Mouse (Mus musculus) kidney, embryonic 15.5 days (tissue): ENCODE results near the gene Pidd1. TPM values are rescaled to one million over a fixed set of nuclear protein-coding genes. Genes with fewer than 3 reads are reported as not detected.
A peak's percentile ranks its signal among the peaks of the same experiment; 100 is the strongest.

Experiments used
- ATAC-seq: fragments of 200-750 bp; cut with Nextera tagmentation; replicated peaks from 2 replicates; pipeline ENCODE4 v1.8.0; 2017; ENCODE audit warnings: moderate TSS enrichment; ENCODE audit not compliant: low FRiP score
- H3K27ac ChIP-seq: fragments of 300-500 bp; sonication (generic); 2 replicates; pipeline ENCODE4 v1.5.1; 2015; ENCODE audit warnings: mild to moderate bottlenecking, inconsistent platforms
- H3K27me3 ChIP-seq: fragments of 300-500 bp; sonication (generic); 2 replicates; pipeline ENCODE4 v1.6.1; 2015; ENCODE audit warnings: inconsistent platforms
- H3K36me3 ChIP-seq: fragments of 300-500 bp; sonication (generic); 2 replicates; pipeline ENCODE4 v1.6.1; 2015; ENCODE audit warnings: inconsistent platforms
- H3K4me1 ChIP-seq: fragments of 300-500 bp; sonication (generic); 2 replicates; pipeline ENCODE4 v1.6.1; 2015; ENCODE audit warnings: inconsistent platforms
- H3K4me2 ChIP-seq: fragments of 300-500 bp; sonication (generic); 2 replicates; pipeline ENCODE4 v1.6.1; 2015; ENCODE audit warnings: moderate library complexity, mild to moderate bottlenecking, inconsistent platforms
- H3K4me3 ChIP-seq: fragments of 300-500 bp; sonication (generic); replicated peaks from 2 replicates; pipeline ENCODE4 v1.5.1; 2015; ENCODE audit warnings: mild to moderate bottlenecking, inconsistent platforms
- H3K9ac ChIP-seq: fragments of 300-500 bp; sonication (generic); 2 replicates; pipeline ENCODE4 v1.6.1; 2015; ENCODE audit warnings: mild to moderate bottlenecking, inconsistent platforms
- H3K9me3 ChIP-seq: fragments of 300-500 bp; sonication (generic); replicated peaks from 2 replicates; pipeline ENCODE4 v1.6.1; 2016; ENCODE audit warnings: inconsistent platforms
- whole genome bisulfite sequencing: fragments of 180-500 bp; shearing (Covaris S2); methylation state at CpG from one replicate; pipeline ENCODE4 v1.1.7; 2015; ENCODE audit warnings: mixed read lengths; 5-methylcytosine and 5-hydroxymethylcytosine counted together
- polyA plus RNA-seq: library from polyadenylated mRNA; unstranded; fragments of >200 nt; fragmentation: Nextera tagmentation; extraction: Ambion mirVana; gene quantifications from 2 replicates; pipeline ENCODE4 v1.2.1, GENCODE M21; 2015

The Pidd1 gene
- 10.5 and 12.6 TPM in 2 replicates for polyA plus RNA-seq

DNA sequence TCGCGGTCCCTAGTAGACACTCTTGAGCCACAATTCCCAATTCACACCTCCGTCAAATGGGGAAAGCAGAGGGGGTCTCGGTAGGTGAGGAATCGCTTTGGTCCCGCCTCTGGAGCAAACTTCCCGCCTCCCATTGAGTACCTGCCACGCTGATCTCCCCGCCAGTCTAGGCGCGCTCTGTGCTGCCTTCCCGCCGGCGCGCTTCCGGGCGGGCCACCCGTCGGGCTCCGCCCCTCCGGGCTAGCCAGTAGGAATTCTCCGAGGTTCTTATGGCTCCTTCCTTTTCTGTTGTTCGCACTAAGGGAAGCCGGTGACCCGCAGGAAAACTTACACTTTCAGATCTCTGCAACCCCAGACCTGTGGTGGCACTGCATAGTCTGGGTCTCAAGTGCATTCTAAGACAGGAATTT is at the start of gene Pidd1:
Gene Pidd1 (minus strand): TSS at position 198 of the 410 bp plus-strand sequence.
- WGBS, result under 1% methylated on average over 25 of the region's 25 CpGs
- peak within 1 kb of the TSS; percentile 93 for H3K4me2 ChIP-seq
- H3K9ac ChIP-seq, result peak within 1 kb of the TSS; percentile 66
- H3K9me3 ChIP-seq, result no peaks in the 10 kb centered on the region
- peak within 1 kb of the TSS; percentile 84 for H3K27ac ChIP-seq
- peak within 1 kb of the TSS; percentile 55 for H3K4me3 ChIP-seq
- peaks cover 52% of the 10 kb centered on the region for H3K4me1 ChIP-seq
- H3K36me3 ChIP-seq, result peaks cover 34% of the 10 kb centered on the region
- ATAC-seq, result peak; percentile 53
- no peaks in the 10 kb centered on the region for H3K27me3 ChIP-seq

DNA sequence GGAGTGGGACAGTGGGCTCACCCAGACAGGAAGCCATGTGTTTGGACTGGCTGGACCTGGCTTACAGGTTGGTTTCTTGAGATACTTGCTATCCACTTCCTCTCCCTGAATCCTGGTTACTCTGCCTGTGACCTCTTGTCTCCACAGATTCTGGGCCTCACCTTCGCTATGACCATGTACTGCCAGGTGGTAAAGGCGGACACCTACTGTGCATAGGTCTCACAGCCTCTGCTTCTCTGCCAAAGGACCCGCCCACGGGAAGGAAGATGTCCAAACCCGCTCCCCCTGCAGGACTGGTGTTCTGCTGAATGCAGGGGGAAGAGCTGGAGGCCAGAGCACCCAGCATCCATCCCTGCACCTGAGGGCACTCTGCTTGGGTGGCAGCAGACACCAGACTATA is 48.9 kb upstream of the Pidd1 start:
- ATAC-seq, result no peak
- no peak overlapping the region for H3K27ac ChIP-seq
- WGBS, result 88% methylated on average over 5 of the region's 5 CpGs
- H3K36me3 ChIP-seq, result peaks cover 56% of the 10 kb centered on the region
- no peaks in the 10 kb centered on the region for H3K27me3 ChIP-seq
- no peak overlapping the region for H3K4me3 ChIP-seq
- no peaks in the 10 kb centered on the region for H3K9me3 ChIP-seq
- no peak overlapping the region for H3K9ac ChIP-seq
- H3K4me2 ChIP-seq, result no peak overlapping the region
- no peaks in the 10 kb centered on the region for H3K4me1 ChIP-seq

- peaks cover 60% of the 10 kb centered on the region for H3K36me3 ChIP-seq
- H3K27ac ChIP-seq, result no peak overlapping the region
- H3K9ac ChIP-seq, result no peak overlapping the region
- H3K4me1 ChIP-seq, result no peaks in the 10 kb centered on the region
- H3K4me2 ChIP-seq, result no peak overlapping the region
- 86% methylated on average over 2 of the region's 2 CpGs for WGBS
- no peaks in the 10 kb centered on the region for H3K9me3 ChIP-seq
- H3K4me3 ChIP-seq, result no peak overlapping the region
- ATAC-seq, result no peak
- no peaks in the 10 kb centered on the region for H3K27me3 ChIP-seq
Observed at GRCm38 (mm10) chr7:141491151-141491550, 47.3 kb upstream of the Pidd1 start.

- Histone ChIP-seq H3K36me3 (peaks cover 28% of the 10 kb centered on the region), H3K27me3 (peaks cover 14% of the 10 kb centered on the region), H3K9ac (no peak overlapping the region), H3K4me3 (no peak overlapping the region), H3K4me2 (no peak overlapping the region), H3K9me3 (no peaks in the 10 kb centered on the region), H3K4me1 (peaks cover 14% of the 10 kb centered on the region), H3K27ac (no peak overlapping the region)
- no peak for ATAC-seq
- WGBS, result 68% methylated on average over 7 of the region's 7 CpGs
Observed at GRCm38 (mm10) chr7:141487141-141487540, 43.3 kb upstream of the Pidd1 start.

GRCm38 (mm10) chr7:141486239-141486638 is 42.4 kb upstream of the Pidd1 start:
- H3K36me3 ChIP-seq, result peaks cover 19% of the 10 kb centered on the region
- no peak overlapping the region for H3K9ac ChIP-seq
- H3K4me2 ChIP-seq, result no peak overlapping the region
- no peak overlapping the region for H3K27ac ChIP-seq
- no peak overlapping the region for H3K4me3 ChIP-seq
- H3K9me3 ChIP-seq, result no peaks in the 10 kb centered on the region
- peaks cover 23% of the 10 kb centered on the region for H3K4me1 ChIP-seq
- H3K27me3 ChIP-seq, result peaks cover 16% of the 10 kb centered on the region
- ATAC-seq, result no peak
- 73% methylated on average over 1 of the region's 1 CpGs for WGBS

DNA sequence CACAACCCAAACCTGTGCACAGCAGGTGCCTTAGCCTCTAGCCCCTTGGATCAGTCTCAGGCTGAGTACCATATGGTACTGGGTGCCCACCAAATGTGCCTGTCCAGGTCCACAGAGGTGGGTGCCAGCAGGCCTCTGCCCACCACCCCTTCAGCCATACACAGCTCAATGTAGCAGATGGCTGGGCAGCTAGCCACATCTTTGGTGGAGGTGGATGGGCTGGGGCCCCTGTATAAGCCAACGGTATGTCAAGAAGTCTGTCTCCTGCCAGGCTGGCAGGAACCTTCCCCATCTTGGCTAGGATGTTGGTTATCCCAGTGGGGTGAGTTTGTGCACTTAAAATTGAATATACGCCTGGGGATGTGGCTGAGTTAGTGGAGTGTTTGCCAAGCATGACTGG is 41.8 kb upstream of the Pidd1 start:
- peaks cover 16% of the 10 kb centered on the region for H3K27me3 ChIP-seq
- H3K36me3 ChIP-seq, result peaks cover 15% of the 10 kb centered on the region; the same call in 1 of the 2 replicates
- H3K9ac ChIP-seq, result no peak overlapping the region
- no peak for ATAC-seq
- no peak overlapping the region for H3K4me3 ChIP-seq
- H3K4me1 ChIP-seq, result peaks cover 29% of the 10 kb centered on the region
- no peak overlapping the region for H3K4me2 ChIP-seq
- no peaks in the 10 kb centered on the region for H3K9me3 ChIP-seq
- WGBS, result 88% methylated on average over 2 of the region's 2 CpGs
- H3K27ac ChIP-seq, result no peak overlapping the region

DNA sequence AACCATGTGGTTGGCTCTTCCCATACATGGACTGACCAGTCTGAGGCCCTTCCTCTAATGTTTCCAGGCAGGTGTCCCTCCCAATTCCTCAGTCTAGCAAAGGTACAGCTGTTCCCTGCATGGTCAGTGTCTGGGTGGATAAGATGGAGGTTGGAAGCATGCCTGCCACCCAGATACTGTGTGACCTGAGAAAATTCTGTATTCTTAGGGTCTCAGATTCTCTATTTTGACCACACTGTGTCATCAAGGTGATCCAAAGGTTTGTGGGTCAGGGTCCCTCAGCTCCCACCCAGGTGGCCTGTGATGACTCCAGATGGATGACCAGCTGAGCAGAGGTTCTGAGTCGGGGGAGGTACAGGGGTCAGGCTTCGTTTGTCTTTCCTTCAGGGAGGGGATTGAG is 41.4 kb upstream of the Pidd1 start:
- Histone ChIP-seq H3K27ac (no peak overlapping the region), H3K36me3 (peaks cover 15% of the 10 kb centered on the region; the same call in 1 of the 2 replicates), H3K27me3 (peaks cover 16% of the 10 kb centered on the region), H3K4me2 (no peak overlapping the region), H3K4me3 (no peak overlapping the region), H3K9me3 (no peaks in the 10 kb centered on the region), H3K9ac (no peak overlapping the region), H3K4me1 (peaks cover 33% of the 10 kb centered on the region)
- 59% methylated on average over 2 of the region's 2 CpGs for WGBS
- no peak for ATAC-seq

DNA sequence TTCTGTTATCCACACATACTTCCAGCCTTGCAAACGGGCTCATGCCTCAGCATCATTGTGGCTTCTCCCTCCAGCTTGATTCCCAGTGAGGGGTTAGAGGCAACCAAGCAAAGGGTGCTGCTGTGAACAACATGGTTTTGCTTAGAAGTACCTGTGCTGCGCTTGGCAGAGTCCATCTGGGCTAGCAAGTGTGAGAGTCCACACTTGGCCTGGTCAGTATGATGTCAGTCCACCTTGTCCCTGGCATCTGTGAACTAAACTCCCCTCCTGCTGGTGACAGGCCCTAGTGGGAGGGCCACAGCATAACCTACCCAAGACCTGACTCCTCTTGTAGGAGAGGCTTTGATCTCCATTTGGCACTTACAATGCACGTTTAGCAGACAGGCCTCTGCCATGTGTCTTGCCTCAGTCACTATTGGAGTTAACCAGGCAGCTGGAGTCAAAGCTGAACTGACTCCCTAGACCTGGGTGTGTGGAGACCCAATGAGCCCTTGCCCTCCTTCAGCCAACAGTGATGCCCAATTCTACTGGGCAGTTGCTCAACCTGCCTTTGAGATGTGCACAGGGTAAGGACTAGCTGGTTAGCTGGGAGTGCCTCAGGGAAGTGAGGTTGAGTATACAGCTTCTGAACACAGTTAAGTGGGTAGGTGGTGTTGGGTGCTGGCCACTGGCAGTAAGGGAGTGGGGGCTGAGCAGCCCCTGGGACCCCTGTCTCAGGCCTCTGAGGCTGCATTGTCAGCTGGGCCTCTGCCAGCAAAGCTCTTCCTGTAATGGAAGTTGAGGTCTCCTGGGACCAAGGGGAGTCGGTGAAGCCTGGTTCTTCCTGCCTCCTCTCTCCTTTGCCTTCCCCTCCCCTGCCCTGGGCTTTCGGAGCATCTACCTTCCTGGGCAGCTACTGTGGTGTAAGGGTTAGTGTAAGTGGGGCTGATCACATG is 40.6 kb upstream of the Pidd1 start:
- Histone ChIP-seq H3K27me3 (peaks cover 16% of the 10 kb centered on the region), H3K4me1 (peaks cover 33% of the 10 kb centered on the region), H3K4me3 (no peak overlapping the region), H3K27ac (no peak overlapping the region), H3K36me3 (0 out of 2 replicates have a peak, but pooled peaks cover 8% of the 10 kb centered on the region), H3K4me2 (no peak overlapping the region), H3K9me3 (no peaks in the 10 kb centered on the region), H3K9ac (no peak overlapping the region)
- WGBS, result 61% methylated on average over 5 of the region's 5 CpGs
- ATAC-seq, result no peak

DNA sequence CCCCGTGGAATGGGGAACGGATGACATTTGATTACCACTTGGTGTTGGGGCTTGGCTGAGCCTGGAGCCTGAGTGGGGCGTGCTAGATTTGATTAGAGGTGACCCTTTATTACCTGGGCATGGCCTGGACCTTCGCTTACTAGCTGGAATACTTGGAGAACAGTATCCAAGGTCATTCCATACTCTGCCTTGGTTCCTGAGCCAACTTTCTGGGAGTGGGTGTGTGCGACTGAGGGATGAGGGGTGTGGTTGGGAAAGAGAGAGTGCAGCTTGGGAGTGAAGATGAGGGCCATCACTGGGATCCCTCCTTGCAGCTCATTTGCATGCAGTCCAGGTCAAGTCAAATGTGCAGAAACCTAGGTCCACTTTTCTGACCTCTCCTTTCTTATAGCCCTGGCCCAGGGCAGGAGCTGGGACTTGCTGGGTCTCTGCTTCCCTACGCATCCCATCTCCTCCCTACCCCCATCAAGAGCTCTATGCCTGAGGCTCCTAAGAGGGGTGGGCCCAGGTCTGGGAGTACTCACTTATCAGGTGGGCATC is 39.4 kb upstream of the Pidd1 start:
- peaks cover 16% of the 10 kb centered on the region for H3K27me3 ChIP-seq
- WGBS, result 82% methylated on average over 6 of the region's 6 CpGs
- H3K36me3 ChIP-seq, result 0 out of 2 replicates have a peak, but pooled peaks cover 4% of the 10 kb centered on the region
- no peak for ATAC-seq
- H3K9ac ChIP-seq, result no peak overlapping the region
- H3K9me3 ChIP-seq, result no peaks in the 10 kb centered on the region
- peaks cover 38% of the 10 kb centered on the region for H3K4me1 ChIP-seq
- H3K4me3 ChIP-seq, result no peak overlapping the region
- no peak overlapping the region for H3K27ac ChIP-seq
- H3K4me2 ChIP-seq, result no peak overlapping the region

- H3K4me2 ChIP-seq, result peak overlapping the region; percentile 99
- ATAC-seq, result peak; percentile 7
- H3K27me3 ChIP-seq, result peaks cover 16% of the 10 kb centered on the region
- H3K9me3 ChIP-seq, result no peaks in the 10 kb centered on the region
- 0 out of 2 replicates have a peak, but pooled peaks cover 4% of the 10 kb centered on the region for H3K36me3 ChIP-seq
- H3K9ac ChIP-seq, result peak overlapping the region; percentile 55
- 16% methylated on average over 11 of the region's 11 CpGs for WGBS
- H3K27ac ChIP-seq, result no peak overlapping the region
- H3K4me1 ChIP-seq, result peaks cover 44% of the 10 kb centered on the region
- peak overlapping the region; percentile 64 for H3K4me3 ChIP-seq
Observed at GRCm38 (mm10) chr7:141482531-141483024, 38.8 kb upstream of the Pidd1 start.

GRCm38 (mm10) chr7:141481498-141482401 is 37.9 kb upstream of the Pidd1 start:
- H3K27ac ChIP-seq, result no peak overlapping the region
- peaks cover 16% of the 10 kb centered on the region for H3K27me3 ChIP-seq
- WGBS, result under 1% methylated on average over 71 of the region's 81 CpGs
- peaks cover 52% of the 10 kb centered on the region for H3K4me1 ChIP-seq
- peak overlapping the region; percentile 64 for H3K4me3 ChIP-seq
- ATAC-seq, result no peak
- no peaks in the 10 kb centered on the region for H3K9me3 ChIP-seq
- H3K9ac ChIP-seq, result peak overlapping the region; percentile 55
- H3K4me2 ChIP-seq, result peak overlapping the region; percentile 99
- 0 out of 2 replicates have a peak, but pooled peaks cover 4% of the 10 kb centered on the region for H3K36me3 ChIP-seq
